Mouse (Mus musculus) embryo, embryonic 9.5 days (tissue): ENCODE measurements around the gene Fkbp5.

Experiments
- DNase-seq: peaks from one replicate; pipeline ENCODE4 v3.0.0-alpha.2; 2017; ENCODE audit errors: extremely low spot score

Fkbp5 gene

DNA sequence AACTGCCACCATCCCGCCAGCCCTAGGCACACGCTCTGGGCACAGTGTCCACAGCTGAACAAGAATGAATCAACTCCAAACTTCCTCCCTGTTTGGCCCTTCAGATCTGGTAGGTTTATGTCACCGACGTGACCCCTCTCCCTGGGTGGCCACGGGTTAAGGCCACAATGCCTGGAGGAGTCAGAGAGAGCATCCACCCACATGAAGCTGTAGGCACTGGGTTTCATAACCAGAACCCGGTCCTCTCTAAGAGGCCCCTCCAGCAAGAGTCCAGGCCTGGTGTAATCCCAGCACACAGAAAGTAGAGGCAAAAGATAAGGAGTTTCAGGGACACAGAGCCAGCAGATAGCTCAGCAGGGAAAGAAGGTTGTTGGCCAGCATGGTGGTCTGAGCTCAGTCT lies 13.1 kb downstream of the Fkbp5 start:
- no peak for DNase-seq

DNA sequence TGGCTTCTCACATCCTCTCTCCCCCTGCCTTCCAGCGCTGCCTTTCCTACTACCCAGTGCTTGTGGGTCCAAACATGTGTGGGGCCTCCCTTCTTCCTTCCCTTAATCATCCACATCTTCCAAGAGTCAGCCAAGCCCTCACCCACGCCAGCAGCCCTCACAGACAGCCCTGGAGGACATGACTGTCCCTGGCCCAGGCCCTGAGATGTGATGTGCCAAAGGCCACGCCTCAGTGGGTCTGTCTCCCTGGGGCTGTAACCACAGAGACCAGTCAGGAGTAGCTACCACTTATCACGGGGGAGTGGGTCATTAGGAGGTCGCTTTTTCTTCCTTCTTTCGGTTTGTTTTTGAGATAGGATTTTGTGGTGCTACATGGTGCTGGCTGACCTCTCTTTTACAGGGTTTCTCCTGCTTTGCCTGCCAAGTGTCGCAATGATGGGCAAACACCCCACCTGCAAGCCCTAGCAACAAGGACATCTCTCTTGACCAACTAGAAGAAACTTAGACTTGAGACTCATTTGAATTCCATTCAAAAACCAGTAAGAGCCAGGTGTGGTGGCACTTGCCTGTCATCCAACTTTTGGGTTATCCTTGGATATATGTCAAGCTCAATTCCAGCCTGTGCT lies 15.0 kb downstream of the Fkbp5 start:
- no peak for DNase-seq

DNA sequence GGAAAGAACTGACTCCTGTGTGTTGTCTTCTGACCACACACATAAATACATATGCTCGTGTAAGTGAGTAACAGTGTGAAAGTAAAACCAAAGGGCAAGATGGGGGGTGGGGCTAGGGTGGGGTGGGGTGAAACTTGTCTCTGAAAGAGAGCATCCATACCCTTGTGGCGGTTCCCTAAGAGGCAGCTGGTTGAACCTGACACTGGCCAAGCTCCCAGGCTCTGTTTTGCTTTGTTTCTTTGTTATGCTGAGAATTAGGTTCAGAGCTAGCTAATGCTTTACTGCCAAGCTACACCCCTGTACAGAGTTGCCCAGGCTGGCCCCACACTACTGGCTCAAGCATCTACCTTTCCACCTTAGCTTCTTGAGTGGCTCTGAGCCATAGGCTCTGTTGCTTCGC lies 16.9 kb downstream of the Fkbp5 start:
- no peak for DNase-seq

DNA sequence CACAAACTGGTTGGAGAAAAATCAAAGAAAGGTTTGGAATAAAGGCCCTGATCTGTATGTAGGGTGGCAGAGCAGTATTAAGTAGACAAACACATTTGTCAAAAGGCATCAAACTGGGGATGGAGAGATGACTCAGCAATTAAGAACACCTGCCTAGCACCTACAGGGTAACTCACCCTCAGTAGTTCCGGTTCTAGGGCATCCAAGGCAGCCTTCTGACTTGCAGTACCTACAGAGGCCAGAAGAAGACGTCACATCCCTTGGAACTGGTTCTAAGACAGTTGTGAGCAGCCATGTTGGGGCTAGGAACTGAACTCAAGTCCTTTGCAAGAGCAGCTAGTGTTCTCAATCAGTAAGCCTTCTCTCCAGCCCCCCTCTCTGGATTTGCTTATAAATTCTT lies 18.1 kb downstream of the Fkbp5 start:
- DNase-seq: no peak

DNA sequence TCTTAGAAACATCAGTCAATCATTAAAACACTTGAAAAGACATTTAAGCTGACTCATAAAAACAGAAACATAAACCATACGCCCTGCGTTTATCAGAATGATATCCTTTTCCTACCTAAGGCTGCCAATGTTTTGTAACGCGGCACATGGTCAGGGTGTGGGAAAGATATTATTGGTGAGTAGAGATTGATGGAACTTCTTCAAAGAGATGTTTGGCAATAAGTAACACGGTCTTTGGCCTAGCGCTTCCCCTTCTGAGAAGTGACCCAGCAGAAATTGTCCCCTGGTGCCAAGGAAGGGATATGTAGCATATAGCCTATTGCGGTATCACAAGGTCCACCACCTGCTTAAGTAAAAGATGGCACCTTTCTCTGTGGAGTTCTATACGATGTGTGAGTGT lies 21.5 kb downstream of the Fkbp5 start:
- DNase-seq: no peak

DNA sequence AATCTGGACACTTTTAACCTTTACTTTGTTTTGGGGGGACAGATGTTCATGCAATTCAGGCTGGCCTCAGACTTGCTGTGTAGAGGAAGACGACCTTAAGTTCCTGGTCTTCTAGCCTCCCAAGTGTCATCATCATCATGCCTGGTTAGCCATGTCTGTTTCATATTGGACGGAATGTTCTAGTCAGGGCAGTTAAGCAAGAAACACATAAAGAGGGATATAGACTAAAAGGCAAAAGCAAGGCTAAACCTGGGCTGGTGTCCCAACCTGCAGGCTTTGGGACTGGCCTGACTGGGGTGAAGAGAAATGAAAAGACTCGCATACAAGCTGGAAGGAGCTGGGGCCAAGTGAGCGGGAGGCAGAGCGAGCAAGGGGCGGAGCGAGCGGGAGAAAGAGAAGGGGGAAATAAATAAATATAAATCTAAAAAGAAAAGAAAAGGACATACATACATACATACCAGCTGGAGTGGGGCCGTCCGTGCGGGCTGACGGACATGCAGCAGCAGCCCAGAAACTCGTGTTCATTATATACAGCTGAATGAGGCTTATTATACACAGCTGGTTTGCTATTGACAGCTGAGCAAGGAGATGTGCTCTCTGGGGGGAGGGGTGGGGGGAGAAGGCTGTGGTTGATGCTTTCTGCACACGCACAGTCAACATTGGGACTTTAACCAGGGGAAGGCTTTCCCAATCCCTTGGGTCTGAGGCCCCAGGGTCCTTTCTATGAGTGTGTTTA lies 26.1 kb downstream of the Fkbp5 start:
- DNase-seq: no peak

DNA sequence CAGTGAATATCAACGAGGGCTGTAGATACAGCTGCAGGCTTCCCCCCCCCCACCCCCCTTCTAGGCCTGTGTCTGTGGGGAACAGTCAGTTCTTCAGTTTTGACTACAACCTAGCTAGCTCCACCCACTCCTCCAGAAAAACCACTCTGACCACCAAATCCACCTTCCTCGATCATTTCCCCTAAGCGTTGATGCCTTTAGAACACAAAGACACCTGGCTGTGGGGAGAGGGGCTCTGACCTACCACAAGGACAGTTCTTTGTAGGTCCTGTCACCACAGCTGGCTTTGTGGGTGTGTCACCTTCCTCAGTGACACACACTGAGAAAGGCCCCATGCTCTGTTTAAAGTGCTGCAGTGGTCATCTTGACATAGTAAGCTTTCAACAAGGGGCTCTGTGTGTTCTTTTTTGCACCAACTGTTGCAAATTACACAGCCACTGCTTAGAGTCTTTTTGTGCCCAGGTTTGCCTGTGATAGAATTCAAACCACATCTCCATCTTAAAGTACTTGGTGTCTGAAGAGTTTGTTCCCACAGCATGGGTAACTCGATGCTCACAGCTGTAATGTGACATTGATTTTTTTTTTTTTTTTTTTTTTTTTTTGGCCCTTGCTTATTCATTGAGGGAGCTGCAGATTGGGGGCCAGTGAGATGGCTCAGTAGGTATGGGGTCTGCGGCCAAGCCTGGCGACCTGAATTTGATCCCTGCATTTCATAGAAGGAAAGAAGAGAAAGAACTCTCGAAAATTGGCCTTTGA lies 28.9 kb downstream of the Fkbp5 start:
- DNase-seq: no peak

DNA sequence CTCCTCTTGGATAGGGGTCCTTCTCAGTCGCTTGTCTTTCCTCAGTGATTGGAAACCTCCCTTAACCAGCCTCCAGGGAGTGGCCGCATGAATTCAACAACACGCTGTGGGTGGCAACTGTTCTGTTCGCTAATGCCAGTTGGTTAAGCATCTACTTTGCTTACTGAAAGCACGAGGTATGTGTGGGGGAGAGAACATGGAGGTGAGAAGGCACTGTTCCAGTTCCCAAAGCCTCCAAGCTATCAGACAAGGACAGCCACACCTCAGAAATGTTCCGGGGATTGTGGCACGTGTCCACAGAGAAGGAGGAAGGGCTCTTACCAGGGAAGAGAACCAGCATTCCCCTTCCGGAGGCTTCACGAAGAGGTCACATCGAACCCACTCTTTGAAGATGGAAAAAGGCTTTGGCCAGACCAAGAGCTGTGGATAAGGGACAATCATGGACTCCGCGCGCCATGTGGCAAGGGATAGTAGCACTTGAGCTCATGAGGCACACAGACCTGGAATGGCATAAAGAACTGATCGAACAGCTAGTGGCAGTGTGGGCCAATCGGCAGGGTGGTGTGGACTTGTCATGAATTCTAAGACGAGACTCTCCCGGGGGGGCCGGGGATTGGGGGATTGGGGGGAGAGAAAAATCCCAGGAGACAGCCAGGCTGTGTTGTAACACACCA lies 29.6 kb downstream of the Fkbp5 start:
- no peak for DNase-seq

DNA sequence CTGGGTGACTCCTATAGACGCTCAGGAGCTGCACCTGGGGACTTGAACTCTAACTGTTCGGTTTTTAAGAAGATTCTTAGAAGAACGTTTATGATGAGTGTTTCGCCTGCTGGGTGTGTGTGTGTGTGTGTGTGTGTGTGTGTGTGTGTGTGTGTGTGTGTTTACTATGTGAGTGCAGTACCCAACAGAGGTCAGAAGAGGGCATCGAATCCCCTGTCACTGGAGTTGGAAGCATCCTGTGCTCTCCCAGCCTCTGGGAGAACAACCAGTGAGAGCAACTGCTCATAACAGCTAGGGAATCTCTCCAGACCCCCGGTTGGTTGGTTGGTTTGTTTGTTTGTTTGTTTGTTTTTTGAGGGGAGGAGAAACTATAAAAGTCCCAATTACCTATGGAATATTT lies 30.6 kb downstream of the Fkbp5 start:
- no peak for DNase-seq

DNA sequence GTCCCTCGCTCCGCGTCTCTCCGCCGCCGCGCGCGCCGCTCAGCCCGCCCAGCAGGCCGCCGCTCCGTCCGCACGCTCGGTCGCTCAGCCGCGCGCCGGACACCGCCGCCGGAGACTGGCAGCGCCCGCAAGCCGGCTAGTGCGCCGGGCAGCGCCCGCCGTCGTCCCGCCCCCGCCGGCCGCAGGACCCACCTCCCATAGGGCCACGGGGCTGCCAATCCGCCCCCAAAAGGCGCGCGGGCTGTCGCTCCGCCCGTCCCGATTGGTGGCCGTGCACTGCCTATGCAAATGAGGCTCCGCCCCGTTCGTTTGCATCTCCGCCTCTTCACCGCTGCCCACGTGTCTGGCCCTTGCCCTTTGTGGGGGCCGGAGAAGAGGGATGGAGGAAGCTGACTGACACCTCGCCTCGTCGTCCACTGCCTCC lies 31.3 kb downstream of the Fkbp5 start:
- DNase-seq: peak; percentile 99

DNA sequence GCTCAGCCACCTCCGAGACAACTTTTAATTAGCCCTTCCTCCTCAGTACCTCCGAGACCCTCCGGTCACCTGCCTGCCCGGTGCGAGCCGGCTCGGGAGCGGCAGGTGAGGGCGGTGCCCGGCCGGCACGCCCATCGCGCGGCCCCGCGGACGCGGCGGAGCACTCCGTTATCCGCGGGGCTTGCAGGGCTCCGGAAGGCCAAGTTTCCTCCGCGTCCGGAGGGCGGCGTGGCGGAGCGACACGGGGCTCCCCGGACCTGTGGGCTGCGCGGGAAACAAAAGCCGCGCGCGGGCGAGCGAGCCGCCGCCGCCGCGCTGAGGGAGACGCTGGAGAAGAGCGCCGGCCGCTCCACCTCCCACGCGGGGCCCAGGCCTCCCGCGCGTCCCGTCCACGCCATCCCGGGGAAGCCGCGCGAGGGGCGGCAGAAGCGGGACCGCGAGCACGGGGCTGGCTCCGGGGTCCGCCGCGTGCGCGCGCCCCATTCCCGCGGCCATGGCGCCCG lies 31.8 kb downstream of the Fkbp5 start:
- DNase-seq: peak; percentile 79

DNA sequence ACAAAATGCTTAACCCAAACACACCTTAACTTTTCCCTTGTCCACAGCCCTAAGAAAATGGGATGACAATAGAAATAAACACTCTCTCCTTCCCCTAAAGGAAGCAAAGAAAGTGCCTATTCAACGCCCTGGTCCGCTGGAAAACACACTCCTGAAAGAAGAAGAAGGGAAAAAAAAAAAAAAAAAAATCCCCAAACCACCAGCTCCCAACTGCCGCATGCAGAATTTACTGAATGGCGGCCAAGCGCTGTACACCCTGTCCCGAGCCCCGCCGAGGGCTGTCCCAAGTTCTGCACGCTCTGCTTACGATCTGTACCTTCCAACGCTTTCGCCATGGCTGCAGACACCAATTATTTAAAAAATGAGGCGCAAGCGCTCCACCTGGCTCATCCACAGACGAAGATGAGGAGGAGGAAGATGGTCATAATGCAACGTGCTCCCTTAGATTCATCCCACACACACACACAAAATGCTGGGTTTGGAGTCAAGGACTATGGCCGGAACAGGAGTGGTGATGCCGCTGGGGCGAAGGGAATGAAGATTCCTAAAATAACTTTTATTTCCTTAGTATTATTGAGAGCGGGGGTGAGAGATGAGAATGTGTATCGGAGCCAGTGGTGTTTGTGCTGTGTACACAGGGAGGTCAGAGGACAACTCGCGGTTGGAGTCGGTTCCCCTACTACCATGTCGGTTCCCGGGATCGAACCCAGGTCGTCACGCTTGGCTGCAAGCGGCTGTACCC lies 32.5 kb downstream of the Fkbp5 start:
- no peak for DNase-seq

DNA sequence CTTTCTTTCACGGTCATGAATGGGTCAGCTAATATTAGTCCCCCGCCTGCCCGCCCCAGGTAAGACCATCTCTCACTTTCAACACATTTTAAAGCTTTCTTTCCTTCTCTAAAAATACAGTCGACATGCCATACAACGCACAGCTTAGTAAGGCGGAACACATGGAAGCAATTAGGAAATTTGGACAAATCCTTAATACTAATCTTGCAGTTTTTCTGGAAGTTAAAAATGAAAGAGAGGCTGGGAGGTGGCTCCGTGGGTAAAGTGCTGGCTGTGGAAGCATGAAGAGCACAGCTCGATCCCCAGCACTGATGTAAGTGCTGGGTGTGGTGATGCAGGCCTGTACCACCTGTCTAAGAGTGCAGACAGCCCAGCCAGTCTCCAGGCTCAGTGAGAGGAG lies 39.9 kb downstream of the Fkbp5 start:
- DNase-seq: no peak

DNA sequence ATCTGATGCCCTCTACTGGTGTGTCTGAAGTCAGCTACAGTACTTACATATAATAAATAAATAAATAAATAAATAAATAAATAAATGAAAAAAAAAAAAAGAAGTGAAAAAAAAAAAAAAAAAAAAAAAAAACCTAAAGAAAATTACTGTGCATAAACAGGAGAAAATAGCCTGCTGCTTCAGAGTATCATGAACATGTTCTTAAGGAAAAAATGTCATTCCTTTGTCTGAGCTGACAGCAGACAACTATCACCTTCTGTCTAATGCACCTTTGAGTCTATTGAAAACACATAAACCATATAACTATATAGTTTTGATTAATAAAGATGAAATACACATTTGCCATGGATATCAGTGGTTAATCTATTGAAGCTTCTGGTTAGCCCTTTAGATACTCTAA lies 40.9 kb downstream of the Fkbp5 start:
- DNase-seq: no peak

DNA sequence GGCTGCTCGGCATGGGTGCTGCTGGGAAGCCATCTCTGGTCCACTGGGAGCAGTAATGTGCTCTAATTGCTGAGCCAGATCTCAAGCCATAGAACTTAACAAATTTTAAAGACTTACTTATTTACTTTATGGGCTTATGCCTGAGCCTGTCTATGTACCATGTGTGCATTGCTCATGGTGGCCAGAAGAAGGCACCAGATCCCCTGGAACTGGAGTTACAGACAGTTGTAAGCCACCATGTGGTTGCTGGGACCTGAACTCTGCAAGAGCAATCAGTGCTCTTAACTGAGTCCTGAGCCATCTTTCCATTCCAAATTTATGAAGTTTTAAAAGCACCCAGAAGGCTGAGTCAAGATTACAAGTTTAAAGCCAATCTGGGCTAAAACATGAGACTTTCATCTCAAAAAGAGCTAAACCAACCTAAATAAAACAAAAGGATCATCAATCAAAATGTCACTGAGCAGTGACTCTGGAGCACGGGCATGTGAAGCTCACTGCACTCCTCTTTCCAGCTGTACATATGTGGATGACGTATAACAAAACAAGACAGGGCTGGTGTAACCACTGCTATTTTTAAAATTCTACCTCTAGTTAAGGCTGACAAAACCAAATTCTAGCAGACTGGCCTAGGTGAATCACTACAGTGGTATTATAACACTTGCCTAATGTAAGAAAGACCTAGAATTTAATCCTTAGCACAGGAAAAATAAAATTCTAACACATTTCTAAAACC lies 41.6 kb downstream of the Fkbp5 start:
- DNase-seq: no peak

DNA sequence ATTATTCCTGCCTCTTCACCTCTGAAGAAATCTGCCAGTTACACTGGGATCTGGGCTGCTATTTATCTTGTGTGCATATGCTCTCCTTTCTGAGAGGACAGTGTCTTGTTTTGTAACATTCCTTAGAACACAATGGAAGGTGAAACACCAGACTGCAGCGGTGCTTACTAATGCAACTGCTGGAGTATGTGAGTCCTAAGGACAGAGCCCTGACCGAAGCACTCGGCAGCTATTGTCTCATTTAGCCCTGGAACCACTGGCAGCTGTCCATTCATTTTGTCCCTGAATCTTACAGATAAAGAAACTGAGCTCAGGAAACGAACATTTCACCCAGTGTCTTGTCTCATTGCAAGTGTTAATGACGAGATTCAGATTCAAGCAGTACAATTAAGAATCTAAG lies 44.6 kb downstream of the Fkbp5 start:
- DNase-seq: no peak

DNA sequence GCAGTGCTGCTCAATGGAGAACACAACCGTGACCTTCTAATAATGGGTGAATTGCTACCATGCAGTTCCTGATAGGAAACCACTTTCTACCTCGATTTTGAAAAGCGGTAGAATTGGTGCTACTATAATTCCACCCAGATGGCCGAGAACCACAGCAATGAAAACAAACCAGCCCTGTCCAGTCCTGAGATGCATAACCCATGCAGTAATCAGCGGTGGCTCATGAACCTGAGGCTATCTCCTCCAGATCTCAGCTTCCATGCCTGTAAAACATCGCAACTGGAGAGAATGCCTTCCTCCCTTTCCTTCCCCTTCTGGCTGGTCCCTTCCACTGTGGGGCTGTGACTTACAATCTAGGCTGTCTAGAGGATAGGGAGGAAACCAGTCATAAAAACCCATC lies 46.5 kb downstream of the Fkbp5 start:
- DNase-seq: no peak

DNA sequence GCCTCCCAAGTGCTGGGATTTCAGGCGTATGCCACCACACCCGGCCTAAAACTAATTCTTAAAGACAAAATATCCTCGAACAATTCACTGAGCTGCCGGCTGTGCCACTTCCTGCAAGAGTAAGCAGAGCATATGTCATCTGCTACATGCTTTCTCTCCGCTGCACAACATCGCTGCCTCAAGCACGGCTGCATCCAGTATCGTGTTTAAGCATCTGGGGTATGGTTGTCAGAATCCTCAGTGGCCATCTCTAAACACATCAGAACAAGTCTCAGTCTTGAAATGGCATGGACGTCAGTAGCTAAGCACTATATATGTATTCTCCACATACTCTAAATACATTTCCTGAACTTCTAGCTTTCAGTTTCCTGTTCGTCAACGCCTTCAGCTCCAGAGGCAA lies 49.6 kb downstream of the Fkbp5 start:
- no peak for DNase-seq

DNA sequence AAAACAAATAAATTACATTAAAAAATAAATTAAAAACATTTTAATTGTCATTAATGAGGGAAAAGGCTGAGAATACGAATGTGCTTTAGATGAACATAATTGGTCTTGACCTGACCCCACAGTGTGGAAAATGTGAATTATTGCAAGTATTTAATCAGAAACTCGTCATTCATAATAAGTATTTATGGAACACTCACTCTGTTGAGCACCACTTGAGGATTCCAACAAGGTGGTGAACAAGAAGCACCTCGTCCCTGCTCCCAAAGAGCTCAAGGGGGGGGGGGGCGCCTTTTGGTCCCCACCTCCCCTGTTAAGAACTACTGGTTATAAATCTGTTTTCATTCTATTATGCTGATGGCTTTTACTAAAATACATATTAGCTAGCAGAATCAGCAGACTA lies 51.4 kb downstream of the Fkbp5 start:
- DNase-seq: no peak

DNA sequence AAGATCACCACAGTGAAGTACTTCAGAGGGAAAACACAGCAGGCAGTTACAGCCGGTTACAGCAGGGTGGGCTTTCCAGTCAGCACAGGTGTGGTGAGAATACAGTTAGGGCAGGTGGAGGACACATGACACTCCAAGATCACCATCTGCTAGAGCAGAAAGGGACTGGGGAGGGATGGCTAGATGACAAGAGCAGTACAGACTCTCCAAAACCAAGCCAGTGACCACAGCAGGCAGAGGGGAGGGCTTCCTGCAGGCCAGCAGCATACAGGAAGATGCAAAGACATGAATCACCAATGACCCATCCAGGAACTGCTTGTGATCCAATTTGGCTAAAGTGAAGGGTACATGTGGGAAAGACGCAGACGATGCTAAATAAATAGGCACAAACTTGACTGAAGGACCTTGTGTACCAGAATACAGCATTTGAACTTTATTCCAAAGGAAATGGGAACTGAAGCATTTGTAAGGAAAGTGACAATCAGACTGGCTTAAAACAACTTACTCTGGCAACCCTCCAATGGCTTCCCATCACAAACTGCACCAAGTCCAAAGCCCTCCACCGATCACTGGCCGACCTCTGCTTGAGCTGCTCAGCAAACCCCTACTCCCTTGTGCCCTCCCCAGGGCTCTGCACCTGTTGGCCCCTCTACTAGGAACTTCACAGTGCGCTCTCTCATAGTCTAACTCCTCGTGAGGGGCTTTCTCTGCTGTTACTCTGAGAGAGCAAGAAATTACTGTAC lies 53.5 kb downstream of the Fkbp5 start:
- no peak for DNase-seq
